In the genomic region with DNA sequence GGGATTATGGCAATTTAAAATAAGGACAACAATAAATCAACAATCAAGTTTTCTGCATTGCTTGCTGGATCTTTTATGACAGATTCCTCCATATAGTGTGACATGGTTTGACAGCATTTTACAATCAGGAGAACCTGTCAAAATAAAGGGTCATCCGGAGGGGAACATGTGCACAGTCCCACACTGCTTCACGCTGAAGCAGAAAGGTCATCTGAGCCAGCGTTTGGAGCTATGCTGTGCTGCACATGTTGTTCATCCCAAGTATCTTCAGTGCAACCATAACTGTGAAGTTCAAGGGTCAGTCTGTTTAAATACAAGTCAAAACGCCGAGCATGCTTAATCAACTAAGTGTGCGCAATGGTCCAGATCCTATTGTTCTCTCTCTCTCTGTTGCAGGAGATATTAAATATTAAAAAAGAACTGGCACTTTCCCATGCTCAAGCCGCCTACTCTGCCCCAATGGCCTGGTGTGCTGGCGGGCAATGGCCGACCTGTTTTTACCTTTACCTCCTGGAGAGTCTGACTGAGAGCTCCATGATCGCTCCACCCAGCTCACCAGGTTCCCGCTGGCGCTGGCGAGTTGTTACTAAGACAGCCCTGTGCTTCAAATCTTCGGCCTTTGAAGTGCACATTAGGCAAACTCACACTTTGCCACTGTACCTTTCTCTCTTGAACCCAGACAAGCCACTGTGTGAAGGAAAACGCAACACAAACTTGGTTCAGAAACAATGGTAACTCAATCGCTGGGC, we compare ENCODE assay signal across 19 mouse cellular contexts.
A peak's percentile ranks its signal among the peaks of the same experiment; 100 is the strongest.
DNase-seq lines count a peak whose midpoint lies in the region; ATAC-seq lines count a peak whose summit lies in the region.
"Had no signal": no experiment of that assay in that cellular context is flagged by ENCODE, and none has a peak within 500 bp of the region (broad histone marks: within the 10 kb centered on the region; RNA-seq: fewer than 3 reads in every experiment).

No protein-coding gene starts in this region.

- no peak overlapping the region for H3K4me2 ChIP-seq in hindbrain, embryonic 12.5 days (replicated peaks)
- no peak overlapping the region for H3K4me2 ChIP-seq in hindbrain, embryonic 13.5 days
- H3K4me2 ChIP-seq in lung, embryonic 15.5 days: 0 out of 2 replicates have a peak overlapping the region, but pooled peaks have one; percentile 20
- peak overlapping the region; percentile 42 for H3K4me2 ChIP-seq in limb, embryonic 13.5 days (replicated peaks)
- H3K4me2 ChIP-seq: forebrain, embryonic 12.5 days had no signal

- no peaks in the 10 kb centered on the region for H3K9me3 ChIP-seq in hindbrain, embryonic 12.5 days (replicated peaks)
- H3K9me3 ChIP-seq in hindbrain, embryonic 13.5 days: no peaks in the 10 kb centered on the region
- H3K9me3 ChIP-seq in lung, embryonic 15.5 days: no peaks in the 10 kb centered on the region
- no peaks in the 10 kb centered on the region for H3K9me3 ChIP-seq in limb, embryonic 13.5 days
- H3K9me3 ChIP-seq: forebrain, embryonic 12.5 days had no signal

- H3K36me3 ChIP-seq in hindbrain, embryonic 12.5 days: no peaks in the 10 kb centered on the region
- no peaks in the 10 kb centered on the region for H3K36me3 ChIP-seq in hindbrain, embryonic 13.5 days
- no peaks in the 10 kb centered on the region for H3K36me3 ChIP-seq in lung, embryonic 15.5 days
- H3K36me3 ChIP-seq in limb, embryonic 13.5 days: peaks cover 5% of the 10 kb centered on the region; the same call in 1 of the 2 replicates
- H3K36me3 ChIP-seq: forebrain, embryonic 12.5 days had no signal

- DNase-seq in lung, postnatal 25 days (ENCODE audit: low spot score): no peak
- peak; percentile 91 for DNase-seq in ZHBTc4 (ENCODE audit: low read depth, low spot score)
- DNase-seq in urinary bladder, postnatal 10 days (ENCODE audit: low spot score): no peak
- DNase-seq: adrenal gland, adult 8-10 months; cerebellum, adult 9-10 months; gastrocnemius, adult 2 months; heart, postnatal 4 days; left cerebral cortex, postnatal 4 days; lung, adult 18-20 months had no signal

- WGBS in hindbrain, embryonic 12.5 days: 36% methylated on average over 16 of the region's 16 CpGs
- 39% methylated on average over 16 of the region's 16 CpGs for WGBS in hindbrain, embryonic 13.5 days
- WGBS in lung, embryonic 15.5 days: 30% methylated on average over 16 of the region's 16 CpGs
- WGBS in limb, embryonic 13.5 days: 30% methylated on average over 16 of the region's 16 CpGs

- H3K27ac ChIP-seq in hindbrain, embryonic 12.5 days: no peak overlapping the region
- no peak overlapping the region for H3K27ac ChIP-seq in hindbrain, embryonic 13.5 days
- no peak overlapping the region for H3K27ac ChIP-seq in lung, embryonic 15.5 days
- no peak overlapping the region for H3K27ac ChIP-seq in limb, embryonic 13.5 days
- H3K27ac ChIP-seq: forebrain, embryonic 12.5 days; gastrocnemius, adult 2 months; heart, adult 2 months had no signal

- no peak overlapping the region for H3K4me3 ChIP-seq in hindbrain, embryonic 12.5 days
- no peak overlapping the region for H3K4me3 ChIP-seq in hindbrain, embryonic 13.5 days
- H3K4me3 ChIP-seq in lung, embryonic 15.5 days: no peak overlapping the region
- no peak overlapping the region for H3K4me3 ChIP-seq in limb, embryonic 13.5 days
- H3K4me3 ChIP-seq: forebrain, embryonic 12.5 days; gastrocnemius, adult 2 months; heart, adult 2 months; myocyte had no signal

- no peak overlapping the region for H3K9ac ChIP-seq in hindbrain, embryonic 12.5 days
- H3K9ac ChIP-seq in hindbrain, embryonic 13.5 days: no peak overlapping the region
- H3K9ac ChIP-seq in lung, embryonic 15.5 days: no peak overlapping the region
- no peak overlapping the region for H3K9ac ChIP-seq in limb, embryonic 13.5 days
- H3K9ac ChIP-seq: forebrain, embryonic 12.5 days had no signal

- no peaks in the 10 kb centered on the region for H3K4me1 ChIP-seq in hindbrain, embryonic 12.5 days
- no peaks in the 10 kb centered on the region for H3K4me1 ChIP-seq in hindbrain, embryonic 13.5 days (replicated peaks)
- H3K4me1 ChIP-seq in lung, embryonic 15.5 days: no peaks in the 10 kb centered on the region
- H3K4me1 ChIP-seq in limb, embryonic 13.5 days: no peaks in the 10 kb centered on the region

- no peaks in the 10 kb centered on the region for H3K27me3 ChIP-seq in hindbrain, embryonic 12.5 days
- no peaks in the 10 kb centered on the region for H3K27me3 ChIP-seq in hindbrain, embryonic 13.5 days
- no peaks in the 10 kb centered on the region for H3K27me3 ChIP-seq in lung, embryonic 15.5 days
- no peaks in the 10 kb centered on the region for H3K27me3 ChIP-seq in limb, embryonic 13.5 days
- H3K27me3 ChIP-seq: forebrain, embryonic 12.5 days had no signal

- ATAC-seq in hindbrain, embryonic 12.5 days (ENCODE audit: low FRiP score): 0 out of 2 replicates have a peak, but pooled peaks have one; percentile 35
- no peak for ATAC-seq in hindbrain, embryonic 13.5 days (ENCODE audit: low FRiP score)
- no peak for ATAC-seq in lung, embryonic 15.5 days (ENCODE audit: borderline replicate concordance, extremely low read depth, low FRiP score, low TSS enrichment)
- 0 out of 2 replicates have a peak, but pooled peaks have one; percentile 13 for ATAC-seq in limb, embryonic 13.5 days (ENCODE audit: low FRiP score, low read depth)
- ATAC-seq: CD4-positive, CD25-positive, alpha-beta regulatory T cell, adult 4 months; intestine, postnatal 0 days; Patski had no signal

Comparison
In these comparisons a context has a peak if more than half of its experiments do, and no peak if none do; other contexts are left out.
1. ATAC-seq: peak in hindbrain, embryonic 12.5 days (single experiment) and limb, embryonic 13.5 days (single experiment); none in hindbrain, embryonic 13.5 days (single experiment) and lung, embryonic 15.5 days (single experiment).
2. H3K4me2 ChIP-seq: peak in lung, embryonic 15.5 days (single experiment) and limb, embryonic 13.5 days (single experiment); none in hindbrain, embryonic 12.5 days (single experiment) and hindbrain, embryonic 13.5 days (single experiment).